Mouse (Mus musculus) ES-E14 (cell line): Measurements from ENCODE around the gene Doc2g. TPM values are rescaled to one million over a fixed set of nuclear protein-coding genes. Genes with fewer than 3 reads are reported as not detected.
"Not testable (repeated sequence)": the region's sequence is repeated elsewhere in the genome, so short reads cannot be mapped to it uniquely, and the experiment has no call there.

Experiments used
- DNase-seq: peaks from one replicate; pipeline ENCODE4 v3.0.0-alpha.2; 2013; ENCODE audit warnings: low read depth, low spot score
- H3K27ac ChIP-seq: 2 replicates; pipeline ENCODE4 v1.5.1; 2012; ENCODE audit warnings: low read depth, mild to moderate bottlenecking, low read length, moderate library complexity, mixed read lengths; ENCODE audit not compliant: poor library complexity, insufficient read depth, severe bottlenecking
- H3K36me3 ChIP-seq: 2 replicates; pipeline ENCODE4 v1.6.1; 2012; ENCODE audit warnings: mild to moderate bottlenecking, low read length, moderate library complexity, mixed read lengths; ENCODE audit not compliant: control insufficient read depth, poor library complexity, insufficient read depth, severe bottlenecking
- H3K4me1 ChIP-seq, 2 experiments: fragments of 150-350 bp in 1 of 2; sonication (generic) in 1 of 2; 2 replicates each; pipeline ENCODE4 v1.6.1; 2012; ENCODE audit warnings: low read length in 2 of 2, mild to moderate bottlenecking in 1 of 2, mixed read lengths in 1 of 2; ENCODE audit not compliant: control insufficient read depth in 2 of 2, insufficient read depth in 2 of 2, poor library complexity in 1 of 2
- H3K4me3 ChIP-seq, 2 experiments: fragments of 150-350 bp in 1 of 2; sonication (generic) in 1 of 2; 2 replicates each; pipeline ENCODE4 v1.5.1; 2012; ENCODE audit warnings: low read length in 2 of 2, low read depth in 1 of 2, mild to moderate bottlenecking in 1 of 2, mixed read lengths in 1 of 2; ENCODE audit not compliant: insufficient read depth in 1 of 2, poor library complexity in 1 of 2, severe bottlenecking in 1 of 2
- H3K9ac ChIP-seq: 2 replicates; pipeline ENCODE4 v1.6.1; 2012; ENCODE audit warnings: low read depth, mild to moderate bottlenecking, low read length, mixed read lengths; ENCODE audit not compliant: poor library complexity, insufficient read depth, severe bottlenecking
- H3K9me3 ChIP-seq: fragments of 150-350 bp; sonication (generic); 2 replicates; pipeline ENCODE4 v1.6.1; 2012; ENCODE audit warnings: low read depth, mild to moderate bottlenecking, low read length; ENCODE audit not compliant: control insufficient read depth, insufficient read depth
- CHD2 ChIP-seq: IDR thresholded peaks from 2 replicates; pipeline ENCODE4 v1.6.1; 2014; ENCODE audit warnings: mild to moderate bottlenecking, low read depth, low read length, inconsistent platforms
- HCFC1 ChIP-seq: IDR thresholded peaks from 2 replicates; pipeline ENCODE4 v1.6.1; 2012; ENCODE audit warnings: low read length, inconsistent platforms, borderline replicate concordance; ENCODE audit not compliant: insufficient read depth
- MAFK ChIP-seq: IDR thresholded peaks from 2 replicates; pipeline ENCODE4 v1.6.1; 2014; ENCODE audit warnings: mild to moderate bottlenecking, low read depth, low read length, inconsistent platforms; ENCODE audit not compliant: insufficient read depth
- ZC3H11A ChIP-seq: IDR thresholded peaks from 2 replicates; pipeline ENCODE4 v1.6.1; 2012; ENCODE audit warnings: low read depth, mild to moderate bottlenecking, inconsistent platforms, low read length, borderline replicate concordance
- ZNF384 ChIP-seq: IDR thresholded peaks from 2 replicates; pipeline ENCODE4 v1.6.1; 2012; ENCODE audit warnings: low read depth, low read length, inconsistent platforms
- in situ Hi-C, 2 experiments: fragments of 600-800 bp; cut with MboI; formaldehyde crosslinking; loops; one replicate each; pipeline ENCODE4 v1.15.1; 2025; ENCODE audit warnings: low sequenced_read_pairs in 2 of 2, inconsistent platforms in 1 of 2; ENCODE audit not compliant: unreplicated experiment in 2 of 2
- total RNA-seq: library from RNA; depleted of rRNA; stranded (reverse); fragments of 300-350 nt; gene quantifications from 2 replicates; pipeline ENCODE4 v1.2.3, GENCODE M21; 2012

Gene Doc2g
- total RNA-seq, 1 experiment: 4.6 TPM

GRCm38 (mm10) chr19:4042124-4042523 is 39.0 kb downstream of the Doc2g start:
- Histone ChIP-seq H3K4me3 (peak overlapping the region; percentile 60 to 70), H3K9me3 (no peaks in the 10 kb centered on the region), H3K36me3 (no peaks in the 10 kb centered on the region; the same call in 1 of the 2 replicates), H3K9ac (peak overlapping the region; percentile 32), H3K4me1 (peaks cover 4 to 8% of the 10 kb centered on the region in 2 experiments; a peak in 3 of 4 replicates), H3K27ac (no peak overlapping the region)
- peak; percentile 50 for DNase-seq
- in situ Hi-C loops: no loop called here
- no peak for TF ChIP-seq ZC3H11A
- no peak for TF ChIP-seq ZNF384
- TF ChIP-seq MAFK: peak; percentile 91
- no peak for TF ChIP-seq CHD2
- TF ChIP-seq HCFC1: no peak; the same call in 1 of the 2 replicates

DNA sequence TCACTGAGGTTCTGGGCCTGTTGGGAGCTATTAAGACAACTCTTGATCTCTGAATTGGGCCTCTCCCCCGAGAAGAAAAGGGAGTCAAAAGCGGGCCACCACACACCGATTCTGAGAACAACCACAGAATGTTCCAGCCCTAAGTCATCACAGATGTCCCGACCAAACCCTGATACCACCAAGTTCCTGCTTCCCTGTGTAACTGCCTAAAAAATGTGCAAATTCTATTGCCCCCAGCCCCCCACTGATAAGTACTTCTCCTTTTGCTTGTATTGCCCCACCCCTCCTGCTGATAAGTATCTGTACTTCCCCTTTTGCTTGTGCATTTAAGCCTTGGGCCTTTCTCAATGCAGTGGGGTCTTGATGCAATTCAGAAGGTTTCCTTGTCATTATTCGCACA is 41.0 kb downstream of the Doc2g start:
- peaks cover 4 to 11% of the 10 kb centered on the region in 2 experiments; a peak in 3 of 4 replicates for H3K4me1 ChIP-seq
- H3K9me3 ChIP-seq, H3K9ac ChIP-seq, H3K27ac ChIP-seq, H3K4me3 ChIP-seq, DNase-seq, in situ Hi-C loops, H3K36me3 ChIP-seq: not testable (repeated sequence)

- peak within 1 kb of the TSS; percentile 97 for H3K27ac ChIP-seq
- H3K36me3 ChIP-seq: no peaks in the 10 kb centered on the region; the same call in 1 of the 2 replicates
- H3K4me1 ChIP-seq: peaks cover 4 to 11% of the 10 kb centered on the region in 2 experiments; a peak in 3 of 4 replicates
- peak within 1 kb of the TSS; percentile 30 to 42 for H3K4me3 ChIP-seq
- peak; percentile 75 for DNase-seq
- peak within 1 kb of the TSS; percentile 50 for H3K9ac ChIP-seq
- TF ChIP-seq ZNF384 (peak; percentile 70), MAFK (peak; percentile 99), ZC3H11A (no peak), HCFC1 (no peak), CHD2 (no peak)
- in situ Hi-C loops: no loop called here
- no peaks in the 10 kb centered on the region for H3K9me3 ChIP-seq
Measured at GRCm38 (mm10) chr19:4045966-4046865, 43.1 kb downstream of the Doc2g start, which contains the start of gene Gstp2. Gene Gstp2 (minus strand): TSS chr19:4046023.

GRCm38 (mm10) chr19:4046866-4047254 is 43.7 kb downstream of the Doc2g start:
- Histone ChIP-seq H3K9me3 (no peaks in the 10 kb centered on the region), H3K4me3 (peak overlapping the region; percentile 15 to 18; a peak in 3 of 4 replicates), H3K4me1 (peaks cover 4 to 11% of the 10 kb centered on the region in 2 experiments; a peak in 3 of 4 replicates), H3K36me3 (no peaks in the 10 kb centered on the region; the same call in 1 of the 2 replicates), H3K9ac (peak overlapping the region; percentile 13), H3K27ac (peak overlapping the region; percentile 97)
- in situ Hi-C loops: no loop called here
- TF ChIP-seq CHD2: no peak
- no peak for TF ChIP-seq ZNF384
- TF ChIP-seq ZC3H11A: no peak
- TF ChIP-seq MAFK: 0 out of 2 replicates have a peak, but pooled peaks have one; percentile 49
- DNase-seq: peak; percentile 65
